Comparison of ENCODE assay signal across 26 mouse cellular contexts in genomic region chr1:134136351-134136750, GRCm38 (mm10). TPM values are rescaled to one million over a fixed set of nuclear protein-coding genes. Genes with fewer than 3 reads are reported as not detected.
A peak's percentile ranks its signal among the peaks of the same experiment; 100 is the strongest.
DNase-seq lines count a peak whose midpoint lies in the region; ATAC-seq and TF ChIP-seq lines count a peak whose summit lies in the region.
"Had no signal": no experiment of that assay in that cellular context is flagged by ENCODE, and none has a peak within 500 bp of the region (broad histone marks: within the 10 kb centered on the region; RNA-seq: fewer than 3 reads in every experiment).

No protein-coding gene starts in this region.

- ATAC-seq in midbrain, embryonic 11.5 days (ENCODE audit: low FRiP score) = no peak
- ATAC-seq in midbrain, embryonic 16.5 days = no peak
- ATAC-seq: activated CD4-positive, CD25-positive, alpha-beta regulatory T cell, adult 4 months; CD4-positive, CD25-positive, alpha-beta regulatory T cell, adult 4 months; Patski had no signal

- no peaks in the 10 kb centered on the region for H3K9me3 ChIP-seq in midbrain, embryonic 11.5 days (ENCODE audit: control insufficient read depth, low read length)
- no peaks in the 10 kb centered on the region for H3K9me3 ChIP-seq in midbrain, embryonic 16.5 days (replicated peaks; ENCODE audit: control insufficient read depth, low read length, poor library complexity, severe bottlenecking)
- H3K9me3 ChIP-seq: G1E had no signal

- H3K4me3 ChIP-seq in midbrain, embryonic 11.5 days (ENCODE audit: low read depth, low read length) = no peak overlapping the region
- H3K4me3 ChIP-seq in midbrain, embryonic 16.5 days (ENCODE audit: low read depth, low read length) = no peak overlapping the region
- H3K4me3 ChIP-seq in testis, adult 2 months (ENCODE audit: control insufficient read depth, low read depth, low read length) = peak overlapping the region; percentile 44

- DNase-seq in adrenal gland, postnatal 14 days = peak; percentile 2
- DNase-seq in adrenal gland, adult (ENCODE audit: inconsistent age in 2 of 2, low spot score in 1 of 2) = no peak
- peak; percentile 91 for DNase-seq in heart, adult 11 months
- no peak for DNase-seq in heart, adult 18-20 months
- DNase-seq in midbrain, embryonic 11.5 days (ENCODE audit: low spot score, missing footprints) = peak; percentile 53
- DNase-seq in testis, postnatal 14 days (ENCODE audit: low spot score) = no peak
- DNase-seq: adrenal gland, adult 2 months; adrenal gland, adult 8-10 months; adrenal gland, postnatal 10 days; adrenal gland, postnatal 25 days; adrenal gland, postnatal 36 days; B cell, adult 2 months; cerebellum, adult 11 months; cerebellum, adult 11-12 months; cerebellum, adult 18-20 months; cerebellum, adult 2 months had no signal

- no peak overlapping the region for H3K9ac ChIP-seq in midbrain, embryonic 11.5 days (ENCODE audit: low read length)
- H3K9ac ChIP-seq in midbrain, embryonic 16.5 days (ENCODE audit: low read depth, low read length) = no peak overlapping the region

- no peaks in the 10 kb centered on the region for H3K27me3 ChIP-seq in midbrain, embryonic 11.5 days (ENCODE audit: control insufficient read depth, insufficient read depth, low read length)
- H3K27me3 ChIP-seq in midbrain, embryonic 16.5 days (ENCODE audit: control insufficient read depth, insufficient read depth, low read depth, low read length) = no peaks in the 10 kb centered on the region; the same call in 1 of the 2 replicates
- no peaks in the 10 kb centered on the region for H3K27me3 ChIP-seq in testis, adult 2 months (ENCODE audit: control insufficient read depth, insufficient read depth, low read length)

- TF ChIP-seq CTCF in testis, adult 2 months (IDR thresholded peaks at IDR 0.05; ENCODE audit: control insufficient read depth, insufficient read depth, insufficient replicate concordance, low read depth, low read length) = no peak

- H3K27ac ChIP-seq in midbrain, embryonic 11.5 days (ENCODE audit: low read depth, low read length) = no peak overlapping the region
- no peak overlapping the region for H3K27ac ChIP-seq in midbrain, embryonic 16.5 days (ENCODE audit: low read length)
- no peak overlapping the region for H3K27ac ChIP-seq in testis, adult 2 months (ENCODE audit: control insufficient read depth, insufficient read depth, low read depth, low read length)

- no peak for TF ChIP-seq POLR2A in testis, adult 2 months (IDR thresholded peaks at IDR 0.05; ENCODE audit: control insufficient read depth, low read depth, low read length)

- H3K4me2 ChIP-seq in midbrain, embryonic 11.5 days = no peak overlapping the region
- no peak overlapping the region for H3K4me2 ChIP-seq in midbrain, embryonic 16.5 days (ENCODE audit: low read length)

- no peaks in the 10 kb centered on the region for H3K36me3 ChIP-seq in midbrain, embryonic 11.5 days (ENCODE audit: control insufficient read depth, insufficient read depth, low read length)
- H3K36me3 ChIP-seq in midbrain, embryonic 16.5 days (ENCODE audit: control insufficient read depth, insufficient read depth, low read length) = no peaks in the 10 kb centered on the region
- no peaks in the 10 kb centered on the region for H3K36me3 ChIP-seq in testis, adult 2 months (ENCODE audit: control insufficient read depth, insufficient read depth, low read length)
- H3K36me3 ChIP-seq: G1E had no signal

- no peaks in the 10 kb centered on the region for H3K4me1 ChIP-seq in midbrain, embryonic 11.5 days (ENCODE audit: control insufficient read depth, insufficient read depth, low read length)
- H3K4me1 ChIP-seq in midbrain, embryonic 16.5 days (ENCODE audit: control insufficient read depth, insufficient read depth, low read length) = no peaks in the 10 kb centered on the region
- peaks cover 5% of the 10 kb centered on the region for H3K4me1 ChIP-seq in testis, adult 2 months (ENCODE audit: control insufficient read depth, insufficient read depth, low read length)

- 51% methylated on average over 3 of the region's 3 CpGs for WGBS in midbrain, embryonic 11.5 days
- WGBS in midbrain, embryonic 16.5 days = 59% methylated on average over 3 of the region's 3 CpGs

RNA-seq across cellular contexts. Expression of gene Chit1, which starts 25.3 kb away (rescaled TPM):
- not detected in 2 replicates for total RNA-seq in adrenal gland, postnatal 14 days (2021)
- total RNA-seq in heart, adult 18-20 months (2021) = not detected
- polyA plus RNA-seq in midbrain, embryonic 11.5 days (2014; fragmentation: Nextera tagmentation; extraction: Ambion mirVana) = not detected in 2 replicates
- 0.21 TPM in 1 of 2 replicates, not detected in the other for polyA plus RNA-seq in midbrain, embryonic 16.5 days (2015; fragmentation: Nextera tagmentation; extraction: Ambion mirVana)
- 8.7 and 10.4 TPM in 2 replicates for polyA plus RNA-seq in testis, adult 2 months (2012; rRNA removed)
- total RNA-seq: adrenal gland, adult 18-20 months; adrenal gland, adult 2 months; adrenal gland, postnatal 25 days; adrenal gland, postnatal 36 days; adrenal gland, postnatal 4 days; G1E; MEL had no signal
- polyA plus RNA-seq: activated CD4-positive, CD25-positive, alpha-beta regulatory T cell, adult 4 months; CD4-positive, CD25-positive, alpha-beta regulatory T cell, adult 4 months; cerebellum, adult 2 months; G1E; Patski had no signal

RNA-seq across cellular contexts. Expression of gene Chil1, which starts 45.6 kb away (rescaled TPM):
- total RNA-seq in adrenal gland, postnatal 14 days (2021) = 1.1 and 1.2 TPM in 2 replicates
- 1 to 10 TPM in 1 of 2 experiments, under 1 TPM in 1; 0.42 to 1.0 TPM for total RNA-seq in heart, adult 18-20 months (2021)
- 1.8 and 2.2 TPM in 2 replicates for polyA plus RNA-seq in midbrain, embryonic 11.5 days (2014; fragmentation: Nextera tagmentation; extraction: Ambion mirVana)
- 2.0 and 3.9 TPM in 2 replicates for polyA plus RNA-seq in midbrain, embryonic 16.5 days (2015; fragmentation: Nextera tagmentation; extraction: Ambion mirVana)
- polyA plus RNA-seq in testis, adult 2 months (2012; rRNA removed) = 0.05 TPM in 1 of 2 replicates, not detected in the other
- total RNA-seq: G1E, MEL had no signal
- polyA plus RNA-seq: activated CD4-positive, CD25-positive, alpha-beta regulatory T cell, adult 4 months; G1E had no signal

RNA-seq across cellular contexts. Expression of gene Mybph, which starts 56.9 kb away (rescaled TPM):
- total RNA-seq in adrenal gland, postnatal 14 days (2021) = not detected in 2 replicates
- not detected for total RNA-seq in heart, adult 18-20 months (2021)
- 0.12 and 0.22 TPM in 2 replicates for polyA plus RNA-seq in midbrain, embryonic 11.5 days (2014; fragmentation: Nextera tagmentation; extraction: Ambion mirVana)
- polyA plus RNA-seq in midbrain, embryonic 16.5 days (2015; fragmentation: Nextera tagmentation; extraction: Ambion mirVana) = 0.18 TPM in 1 of 2 replicates, not detected in the other
- 0.16 and 0.20 TPM in 2 replicates for polyA plus RNA-seq in testis, adult 2 months (2012; rRNA removed)
- total RNA-seq: adrenal gland, postnatal 25 days; ES-E14; MEL had no signal
- polyA plus RNA-seq: activated CD4-positive, CD25-positive, alpha-beta regulatory T cell, adult 4 months; CD4-positive, CD25-positive, alpha-beta regulatory T cell, adult 4 months; G1E; Patski had no signal

RNA-seq across cellular contexts. Expression of gene Btg2, which starts 57.4 kb away (rescaled TPM):
- 36.7 and 58.2 TPM in 2 replicates for total RNA-seq in adrenal gland, postnatal 14 days (2021)
- total RNA-seq in heart, adult 18-20 months (2021) = 10 to 100 TPM; 31.1 to 32.0 TPM
- polyA plus RNA-seq in midbrain, embryonic 11.5 days (2014; fragmentation: Nextera tagmentation; extraction: Ambion mirVana) = 150 and 153 TPM in 2 replicates
- polyA plus RNA-seq in midbrain, embryonic 16.5 days (2015; fragmentation: Nextera tagmentation; extraction: Ambion mirVana) = 27.2 and 34.9 TPM in 2 replicates
- polyA plus RNA-seq in testis, adult 2 months (2012; rRNA removed) = 2.9 and 4.1 TPM in 2 replicates

Comparison
In these comparisons a context has a peak if more than half of its experiments do, and no peak if none do; other contexts are left out.
1. DNase-seq: peak in adrenal gland, postnatal 14 days (single experiment), heart, adult 11 months (single experiment) and midbrain, embryonic 11.5 days (single experiment); none in adrenal gland, adult (0 of 2), heart, adult 18-20 months (0 of 2) and testis, postnatal 14 days (single experiment).